Mouse (Mus musculus): ENCODE measurements around the gene Slit3.

GRCm38 (mm10) chr11:35505316-35505715 is 384.3 kb downstream of the Slit3 start:
- TF ChIP-seq CTCF (IDR thresholded peaks at IDR 0.05; ENCODE audit: extremely low read depth, insufficient read length, insufficient replicate concordance, low read depth, low read length), result no peak
- no peak for TF ChIP-seq POLR2A (IDR thresholded peaks at IDR 0.05; ENCODE audit: low read depth, low read length)
